Mouse (Mus musculus): ENCODE data around the gene Papss1.

GRCm38 (mm10) chr3:131612847-131613246, 48.3 kb downstream of the Papss1 start:
- TF ChIP-seq POLR2A (IDR thresholded peaks at IDR 0.05; ENCODE audit: insufficient read length, low read depth) (no peak), TCF12 (IDR thresholded peaks at IDR 0.05; ENCODE audit: insufficient read depth, poor library complexity, severe bottlenecking) (no peak), USF1 (IDR thresholded peaks at IDR 0.05; ENCODE audit: low read depth) (no peak), POLR2AphosphoS2 (IDR thresholded peaks at IDR 0.05; ENCODE audit: insufficient read length, low read depth) (no peak), MYOG (IDR thresholded peaks at IDR 0.05; ENCODE audit: control insufficient read depth in 1 of 3, insufficient read depth in 1 of 3, insufficient read length in 2 of 3, low read depth in 2 of 3) (no peak), CEBPB (IDR thresholded peaks at IDR 0.05; ENCODE audit: insufficient read depth, poor library complexity, severe bottlenecking) (no peak)

Measured in myocyte (in vitro differentiated cells).